Mouse (Mus musculus): ENCODE measurements around the gene Clic6. TPM values are rescaled to one million over a fixed set of nuclear protein-coding genes. Genes with fewer than 3 reads are reported as not detected.

Clic6 gene
- total RNA-seq, 2 experiments from 2014 or later, result 0.10 to 0.29 TPM

DNA sequence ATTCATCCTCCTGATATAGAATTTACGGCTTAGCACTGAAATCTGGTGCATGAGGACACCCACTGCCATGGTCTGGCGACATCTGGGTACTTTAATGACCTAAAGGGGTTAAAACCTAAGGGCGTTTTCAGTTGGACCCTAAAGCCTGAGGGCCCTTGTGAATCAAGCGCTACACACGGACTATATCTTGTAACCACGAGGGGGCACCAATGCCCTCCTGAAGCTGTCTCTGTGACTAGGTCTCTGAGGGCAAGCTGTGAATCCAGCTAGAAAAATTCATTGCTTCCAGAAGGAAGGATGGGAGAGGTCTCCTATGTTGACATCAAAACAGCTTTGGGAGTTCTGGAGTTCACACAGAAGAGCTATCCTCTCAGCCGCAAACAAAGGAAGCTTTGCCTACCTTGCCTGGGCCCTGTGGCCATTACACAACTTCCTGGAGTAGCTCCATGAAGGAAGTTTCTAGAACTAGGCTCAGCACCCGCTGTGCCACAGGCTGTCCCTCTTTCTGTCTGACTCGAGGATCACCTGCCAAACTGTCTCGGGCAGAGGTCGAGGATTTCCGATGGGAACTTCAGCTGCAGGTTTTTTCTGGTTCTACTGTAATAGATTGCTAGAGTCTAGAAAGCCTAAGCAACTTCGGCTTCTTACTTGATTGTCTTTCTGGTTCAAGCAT, 34.4 kb downstream of the Clic6 start:
- peak; percentile 7 to 24 for DNase-seq (ENCODE audit: low spot score in 2 of 2)

DNA sequence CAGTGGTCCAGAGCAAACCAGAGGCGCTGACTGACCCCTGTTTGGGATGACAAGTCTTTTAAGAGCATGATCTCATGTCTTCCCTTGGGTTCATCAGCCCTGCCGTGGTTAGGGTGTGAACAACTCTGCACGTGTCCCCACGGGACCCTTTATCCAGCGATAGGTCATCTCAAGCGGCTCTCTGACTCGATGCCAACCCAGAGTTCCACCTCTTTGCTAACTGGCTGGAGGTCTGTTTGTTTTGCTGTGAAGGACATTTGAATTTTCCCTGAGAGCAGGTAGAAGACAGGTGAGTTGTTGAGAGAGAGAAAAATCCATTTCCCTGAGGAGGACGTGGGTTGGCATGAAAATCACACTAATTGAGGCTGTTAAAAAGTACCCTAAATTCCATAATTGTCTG, 37.8 kb downstream of the Clic6 start:
- DNase-seq (ENCODE audit: low spot score in 2 of 2), result no peak

GRCm38 (mm10) chr16:92524651-92525050, 39.1 kb downstream of the Clic6 start:
- no peak for DNase-seq (ENCODE audit: low spot score in 2 of 2)

GRCm38 (mm10) chr16:92525919-92526318, 40.4 kb downstream of the Clic6 start:
- DNase-seq (ENCODE audit: low spot score in 2 of 2), result no peak

DNA sequence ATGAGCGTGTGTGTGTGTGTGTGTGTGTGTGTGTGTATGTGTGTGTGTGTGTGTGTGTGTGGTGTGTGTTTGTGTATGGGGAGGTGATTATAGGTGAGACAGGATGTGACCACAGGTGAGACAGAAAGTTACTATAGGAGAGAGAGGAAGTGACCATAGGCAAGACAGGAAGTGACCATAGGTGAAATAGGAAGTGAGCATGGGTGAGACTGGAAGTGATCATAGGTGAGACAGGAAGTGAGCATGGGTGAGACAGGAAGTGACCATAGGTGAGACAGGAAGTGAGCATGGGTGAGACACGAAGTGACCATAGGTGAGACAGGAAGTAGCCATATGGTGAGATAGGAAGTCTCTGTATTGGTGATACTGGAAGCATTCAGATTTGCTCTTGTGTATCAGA, 49.7 kb downstream of the Clic6 start:
- DNase-seq (ENCODE audit: low spot score in 2 of 2), result no peak

DNA sequence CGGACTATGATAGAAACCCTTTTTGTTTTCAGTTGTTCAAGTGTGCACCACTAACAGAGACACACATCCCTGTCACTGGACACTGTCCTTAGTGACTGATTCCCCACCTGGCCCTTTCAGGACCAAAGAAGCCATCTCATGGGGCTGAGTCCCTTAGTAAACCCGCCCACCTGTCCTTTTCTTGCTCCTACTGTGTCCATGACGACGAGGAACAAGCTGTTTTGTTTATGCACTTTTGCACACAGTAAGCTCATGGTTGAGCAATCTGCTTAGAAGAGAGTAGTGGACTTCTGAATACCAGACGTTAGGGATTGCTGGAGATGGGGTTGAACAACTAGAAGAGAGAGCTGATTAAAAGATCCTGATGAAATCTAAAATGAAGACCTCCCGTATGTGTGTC, 52.8 kb downstream of the Clic6 start:
- DNase-seq (ENCODE audit: low spot score in 2 of 2), result no peak

- DNase-seq (ENCODE audit: low spot score in 2 of 2), result peak in 1 of 2 experiments; percentile 8
Observed at GRCm38 (mm10) chr16:92544264-92544663, 58.7 kb downstream of the Clic6 start.

GRCm38 (mm10) chr16:92548651-92549050, 63.1 kb downstream of the Clic6 start:
- no peak for DNase-seq (ENCODE audit: low spot score in 2 of 2)

GRCm38 (mm10) chr16:92551266-92552105, 66.0 kb downstream of the Clic6 start:
- DNase-seq (ENCODE audit: low spot score in 2 of 2), result no peak

DNA sequence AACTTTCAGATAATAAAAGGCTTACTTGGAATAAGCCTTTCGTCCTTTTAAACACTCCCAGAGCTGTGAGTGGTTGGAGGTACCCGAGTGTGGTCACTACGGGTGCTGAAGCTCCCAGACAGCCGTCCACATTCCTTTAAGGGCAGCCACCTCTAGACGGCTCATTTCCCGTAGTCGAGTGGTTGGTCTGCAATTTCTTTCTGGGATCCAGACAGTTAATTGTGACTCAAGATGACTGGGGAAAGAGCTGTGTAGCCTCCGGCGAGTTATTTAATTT, 66.5 kb downstream of the Clic6 start:
- DNase-seq (ENCODE audit: low spot score in 2 of 2), result no peak

DNA sequence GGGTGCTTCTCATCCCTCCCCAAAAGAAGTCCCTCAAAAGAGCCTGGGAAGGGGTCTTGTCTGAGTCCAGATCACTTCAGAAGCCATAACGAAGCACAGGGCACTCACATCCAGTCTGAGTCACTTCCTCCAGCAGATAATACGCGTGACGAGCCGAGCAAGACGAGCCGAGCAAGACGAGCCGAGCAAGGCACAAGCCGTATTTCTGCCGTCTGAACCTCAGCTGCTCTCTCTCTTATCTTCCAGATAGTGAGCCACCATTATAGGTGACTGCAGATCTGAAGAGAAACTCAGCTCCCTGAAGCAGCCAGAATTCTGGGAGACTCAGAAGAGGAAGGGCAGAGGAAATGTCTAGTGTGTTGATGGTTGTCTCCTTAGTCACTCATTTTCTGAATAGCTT, 67.3 kb downstream of the Clic6 start:
- no peak for DNase-seq (ENCODE audit: low spot score in 2 of 2)

DNA sequence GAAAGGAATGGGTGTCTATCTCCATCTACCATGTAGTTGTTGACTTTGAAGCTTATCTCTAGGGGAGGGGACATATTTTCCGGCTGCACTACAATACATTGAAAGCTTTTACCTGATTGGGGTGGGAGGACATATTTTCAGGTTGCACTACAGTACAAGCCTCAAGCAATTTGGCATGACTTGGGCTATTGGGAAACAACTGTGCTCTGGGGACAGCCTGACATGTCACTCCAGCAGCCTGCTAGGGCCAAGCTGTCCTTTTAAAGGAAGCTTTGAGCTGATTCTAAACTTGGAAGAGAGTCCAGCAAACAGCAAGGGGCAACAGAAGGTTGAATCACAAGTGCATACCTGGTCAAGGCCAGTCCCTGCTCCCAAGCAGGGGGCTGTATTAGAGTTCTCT, 69.5 kb downstream of the Clic6 start:
- no peak for DNase-seq (ENCODE audit: low spot score in 2 of 2)

DNA sequence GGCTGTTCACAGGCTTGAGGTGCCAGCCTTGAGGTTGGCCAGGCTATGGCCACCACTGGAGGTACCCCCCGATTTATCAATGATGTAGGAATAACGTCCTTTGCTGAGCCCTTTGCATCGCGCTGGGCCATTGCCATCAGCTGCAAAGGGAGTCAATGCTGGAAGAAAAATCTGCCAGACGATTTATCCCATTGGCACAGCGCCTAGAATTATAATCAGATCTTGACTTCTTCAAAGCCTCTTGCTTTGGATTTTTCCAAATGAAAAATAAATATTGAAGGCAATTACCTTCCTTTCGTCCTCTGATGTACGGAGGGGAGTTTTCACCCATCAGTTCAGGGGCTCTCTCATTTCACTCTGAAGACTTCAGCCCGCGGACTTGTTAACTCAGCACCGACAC, 79.8 kb downstream of the Clic6 start:
- no peak for DNase-seq (ENCODE audit: low spot score in 2 of 2)

DNA sequence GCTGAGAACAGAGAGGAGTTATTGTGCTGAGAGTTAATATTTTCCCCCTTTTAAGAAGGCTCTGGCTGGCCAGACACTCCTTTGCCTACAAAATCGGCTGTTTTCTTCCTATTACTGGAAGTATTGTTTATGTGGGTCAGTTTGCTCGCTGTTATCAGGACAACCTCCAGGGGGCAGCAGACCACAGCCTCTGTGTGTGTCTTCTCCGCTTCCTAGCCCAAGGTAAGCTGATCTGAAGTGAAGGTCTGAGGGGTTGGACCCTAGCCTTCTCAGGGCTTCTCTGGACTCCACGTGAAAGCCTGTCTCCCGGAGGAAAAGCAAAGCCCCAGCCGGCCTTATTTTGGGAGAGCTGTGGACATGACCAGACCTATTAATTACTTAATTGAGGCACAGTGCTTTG, 80.2 kb downstream of the Clic6 start:
- DNase-seq (ENCODE audit: low spot score in 2 of 2), result peak; percentile 78 to 85

- no peak for DNase-seq (ENCODE audit: low spot score in 2 of 2)
Observed at GRCm38 (mm10) chr16:92566146-92566545, 80.6 kb downstream of the Clic6 start.

GRCm38 (mm10) chr16:92571246-92571645, 85.7 kb downstream of the Clic6 start:
- no peak for DNase-seq (ENCODE audit: low spot score in 2 of 2)

DNA sequence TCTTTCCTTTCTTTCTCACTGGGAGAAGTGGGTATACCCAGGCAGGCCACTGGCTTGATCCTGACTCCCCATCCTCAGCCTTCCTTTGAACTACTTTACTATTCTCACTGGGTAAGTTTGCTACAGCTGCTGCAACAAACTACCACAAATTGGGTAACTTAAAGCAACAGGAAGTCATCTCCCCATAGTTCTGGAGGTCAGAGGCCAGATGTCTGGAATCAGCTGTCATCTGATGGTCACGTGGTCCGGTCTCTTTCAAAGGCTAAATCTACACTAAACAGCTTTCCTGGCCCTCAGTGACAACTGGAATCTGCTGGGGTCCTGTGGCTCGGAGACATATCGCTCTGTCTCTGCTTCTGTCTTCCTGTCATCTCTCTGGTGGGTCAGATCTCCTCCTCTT, 87.7 kb downstream of the Clic6 start:
- no peak for DNase-seq (ENCODE audit: low spot score in 2 of 2)

DNA sequence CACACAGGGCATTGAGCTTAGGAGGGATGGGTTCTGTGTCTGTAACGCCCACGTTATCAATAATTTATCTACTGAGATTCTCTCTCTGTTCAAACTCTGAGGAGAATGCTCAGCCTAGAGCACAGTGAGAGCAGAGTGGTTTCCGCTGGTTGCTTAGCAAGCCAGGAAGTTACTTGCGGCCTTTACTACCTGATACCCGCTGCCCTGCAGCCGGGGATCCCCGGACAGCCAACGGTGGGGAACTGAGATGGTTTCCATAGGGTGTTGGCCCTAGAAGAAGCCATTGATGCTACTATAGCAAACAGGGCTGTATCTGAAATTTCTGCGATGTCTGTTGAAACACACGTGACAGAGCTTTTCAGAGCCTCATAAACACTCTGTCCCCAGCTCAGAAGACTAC, 90.3 kb downstream of the Clic6 start:
- DNase-seq (ENCODE audit: low spot score in 2 of 2), result no peak

- DNase-seq (ENCODE audit: low spot score in 2 of 2), result no peak
Observed at GRCm38 (mm10) chr16:92577381-92577780, 91.8 kb downstream of the Clic6 start.

DNA sequence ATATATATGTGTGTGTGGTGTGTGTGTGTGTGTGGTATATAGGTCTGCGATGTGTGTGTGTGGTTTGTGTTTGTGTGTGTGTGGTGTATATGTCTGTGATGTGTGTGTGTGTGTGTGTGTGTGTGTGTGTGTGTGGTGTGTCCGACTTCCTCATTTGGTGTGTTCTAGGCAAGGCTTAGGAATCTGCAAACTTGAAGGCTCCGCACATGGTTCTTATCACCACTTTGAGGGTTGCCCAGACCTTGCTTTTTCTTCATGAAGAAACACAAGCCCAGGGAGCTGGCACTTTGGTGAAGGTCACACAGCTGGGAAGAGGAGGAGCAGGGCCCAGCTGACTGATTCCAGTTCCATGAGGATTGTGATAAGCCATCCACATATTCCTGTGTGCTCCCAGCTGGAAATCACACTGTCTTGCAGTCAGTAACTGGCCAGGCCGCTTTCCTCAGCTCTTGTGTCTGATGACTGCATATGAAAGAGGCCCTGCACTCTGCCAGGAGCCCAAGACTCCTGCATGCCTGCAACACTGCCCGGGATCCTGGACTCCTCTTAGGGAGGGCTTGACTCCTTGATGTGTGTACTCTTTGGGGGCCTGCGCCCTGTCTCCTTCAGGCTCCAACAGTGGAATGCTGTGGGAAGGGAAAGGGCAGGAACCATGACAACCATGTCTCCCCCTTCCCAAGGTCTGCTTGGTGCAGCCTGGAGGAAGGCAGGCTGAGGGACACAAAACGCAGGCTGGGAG, 93.5 kb downstream of the Clic6 start:
- DNase-seq (ENCODE audit: low spot score in 2 of 2), result no peak

DNA sequence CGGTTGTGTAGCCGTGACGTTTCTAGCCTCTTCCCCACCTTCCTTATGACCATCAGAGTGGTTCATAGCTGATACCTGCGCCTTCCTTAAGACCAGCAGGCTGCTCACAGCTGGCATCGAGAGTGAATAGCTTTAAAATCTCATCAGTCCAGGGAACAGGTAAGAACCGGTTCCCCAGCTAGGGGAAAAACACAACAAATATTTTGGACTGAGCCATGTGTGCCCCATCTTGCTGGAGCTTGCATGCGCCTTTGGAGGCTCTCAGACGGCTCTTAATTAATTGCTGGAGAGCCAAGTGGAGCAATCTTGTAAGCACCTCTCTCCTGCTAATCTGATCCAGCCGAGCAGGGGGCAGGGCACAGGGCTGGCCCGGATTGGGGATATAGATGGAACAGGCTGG, 95.4 kb downstream of the Clic6 start:
- DNase-seq (ENCODE audit: low spot score in 2 of 2), result no peak

DNA sequence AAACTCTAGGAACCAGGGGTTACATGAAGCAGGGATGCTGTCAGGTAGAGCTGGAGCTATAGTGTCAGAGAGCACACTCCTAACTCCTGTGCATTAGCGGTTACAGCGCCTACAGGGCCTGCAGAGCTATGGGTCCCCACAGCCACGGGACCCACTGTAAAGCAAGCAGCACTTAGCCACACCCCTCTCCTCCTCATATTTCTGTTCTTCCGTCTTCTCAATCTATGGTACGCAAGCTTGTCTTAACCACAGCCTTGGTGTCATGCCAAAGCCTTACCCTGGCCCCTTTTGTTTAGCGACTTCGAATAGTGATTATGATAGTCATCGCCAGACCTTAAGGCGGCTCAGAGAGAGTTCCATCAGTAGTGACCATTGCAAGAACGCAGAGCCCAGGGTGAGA, 96.2 kb downstream of the Clic6 start:
- no peak for DNase-seq (ENCODE audit: low spot score in 2 of 2)
